Mouse (Mus musculus) liver, adult (tissue): ENCODE measurements around the gene Sos2.

Experiments
- GATA4 ChIP-seq: IDR thresholded peaks from 2 replicates; pipeline ENCODE4 v1.6.1; 2014; ENCODE audit warnings: mild to moderate bottlenecking, low read length; ENCODE audit not compliant: insufficient replicate concordance

Sos2 gene

DNA sequence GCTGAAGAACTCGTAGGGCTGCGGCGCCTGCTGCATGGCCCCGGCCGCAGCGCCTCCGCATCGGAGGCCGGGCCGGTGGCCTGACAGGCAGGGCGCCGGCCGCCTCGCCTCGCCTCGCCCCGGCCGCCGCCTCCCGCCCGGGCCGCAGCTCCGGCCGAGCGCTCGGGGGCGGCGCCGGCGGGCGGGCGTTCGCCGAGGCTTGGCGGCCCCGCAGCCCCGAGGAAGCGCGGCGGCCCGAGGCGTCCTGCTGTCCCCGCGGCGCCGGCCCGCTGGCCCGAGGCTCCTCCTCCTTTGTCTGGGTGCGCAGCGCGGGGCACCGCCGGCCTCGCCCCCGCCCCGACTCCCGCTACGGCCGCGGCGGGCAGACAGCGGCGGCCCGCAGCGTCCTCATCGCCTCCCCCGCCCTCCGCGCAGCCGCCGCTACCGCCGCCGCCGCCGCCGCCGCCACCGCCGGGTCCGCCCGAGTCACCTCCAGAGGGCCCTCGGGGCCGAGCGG, at the start of gene Sos2:
Sos2 (minus strand) TSS at position 287 of the 496 bp plus-strand sequence.
- no peak for TF ChIP-seq GATA4

DNA sequence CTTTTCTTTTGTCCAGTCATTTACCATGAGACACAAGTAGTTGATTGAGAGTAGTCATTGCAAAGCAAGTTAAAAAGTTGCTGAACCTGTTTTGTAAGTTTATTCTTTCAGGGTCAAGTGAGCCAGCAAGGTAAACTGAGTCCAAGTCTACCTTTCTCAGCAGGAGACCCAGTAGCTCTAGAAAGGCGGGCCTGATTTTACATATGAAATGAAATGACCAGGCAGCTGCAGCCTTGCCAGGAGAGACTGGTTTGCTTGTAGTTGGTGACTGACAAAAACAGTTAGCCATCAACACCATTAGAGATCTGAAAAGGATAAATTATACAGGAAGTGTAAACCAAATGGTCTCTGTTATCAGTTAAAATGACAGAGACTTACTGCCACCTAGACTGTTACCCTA, 48.7 kb upstream of the Sos2 start:
- no peak for TF ChIP-seq GATA4

DNA sequence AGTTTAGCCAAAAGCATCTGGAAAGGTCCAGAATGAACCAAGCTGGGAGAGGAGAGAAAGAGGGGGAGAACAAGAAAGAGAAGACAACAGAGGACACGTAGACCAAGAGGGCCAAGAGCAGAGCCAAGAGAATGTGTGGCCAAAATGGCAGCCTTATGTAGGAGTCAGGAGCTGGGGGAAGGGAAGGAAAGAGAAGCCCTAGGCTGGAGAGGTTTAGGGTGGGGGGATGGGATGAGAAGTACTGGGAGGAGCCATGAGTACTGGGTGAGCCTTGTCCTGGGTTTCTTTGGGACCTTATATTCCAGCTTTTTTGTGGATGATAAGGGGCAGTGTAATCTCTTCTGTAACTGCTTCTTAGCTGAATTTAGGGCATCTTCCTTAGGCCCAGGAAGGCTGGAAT, 47.6 kb upstream of the Sos2 start:
- no peak for TF ChIP-seq GATA4

DNA sequence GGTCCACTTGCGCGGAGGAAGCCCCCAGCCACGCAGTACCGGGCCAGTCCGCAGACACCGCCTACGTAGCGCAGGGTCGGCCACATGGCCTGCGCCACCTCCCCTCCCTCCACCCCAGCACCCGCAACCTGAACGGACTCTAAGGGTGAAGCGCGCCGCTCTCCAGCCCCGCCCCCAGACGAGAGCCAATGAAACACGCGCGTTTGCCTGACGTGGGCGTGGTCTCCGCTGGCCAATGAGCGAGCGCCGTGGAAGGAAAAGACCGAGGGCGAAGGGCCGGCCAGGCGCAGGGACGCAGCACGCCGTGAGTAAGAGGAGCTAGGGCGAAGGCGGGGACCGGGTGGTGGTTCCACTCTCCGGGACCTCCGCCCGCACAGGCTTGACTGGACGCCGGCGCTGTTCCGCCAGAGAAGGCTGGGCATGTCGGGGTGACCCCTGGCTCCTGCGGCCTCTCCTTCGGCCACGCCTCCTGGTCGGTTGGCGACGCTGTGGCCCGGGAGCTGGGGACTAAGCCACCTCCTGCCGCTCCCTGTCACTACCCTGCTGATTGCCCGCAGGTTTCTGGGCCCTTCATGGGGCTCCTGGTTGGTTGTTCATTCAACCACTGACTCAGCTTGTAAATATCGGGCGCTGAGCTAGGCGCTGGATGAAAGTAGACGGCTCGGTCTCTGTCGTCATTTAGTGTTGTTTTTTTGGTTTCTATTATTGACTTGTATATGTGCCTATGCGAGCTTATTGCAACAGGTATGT, 43.2 kb upstream of the Sos2 start, which contains the start of the genes L2hgdh and Atp5s:
L2hgdh (minus strand) TSS at position 163 of the 750 bp plus-strand sequence.
Atp5s (plus strand) TSS at position 240 of the 750 bp plus-strand sequence.
- TF ChIP-seq GATA4 = no peak

DNA sequence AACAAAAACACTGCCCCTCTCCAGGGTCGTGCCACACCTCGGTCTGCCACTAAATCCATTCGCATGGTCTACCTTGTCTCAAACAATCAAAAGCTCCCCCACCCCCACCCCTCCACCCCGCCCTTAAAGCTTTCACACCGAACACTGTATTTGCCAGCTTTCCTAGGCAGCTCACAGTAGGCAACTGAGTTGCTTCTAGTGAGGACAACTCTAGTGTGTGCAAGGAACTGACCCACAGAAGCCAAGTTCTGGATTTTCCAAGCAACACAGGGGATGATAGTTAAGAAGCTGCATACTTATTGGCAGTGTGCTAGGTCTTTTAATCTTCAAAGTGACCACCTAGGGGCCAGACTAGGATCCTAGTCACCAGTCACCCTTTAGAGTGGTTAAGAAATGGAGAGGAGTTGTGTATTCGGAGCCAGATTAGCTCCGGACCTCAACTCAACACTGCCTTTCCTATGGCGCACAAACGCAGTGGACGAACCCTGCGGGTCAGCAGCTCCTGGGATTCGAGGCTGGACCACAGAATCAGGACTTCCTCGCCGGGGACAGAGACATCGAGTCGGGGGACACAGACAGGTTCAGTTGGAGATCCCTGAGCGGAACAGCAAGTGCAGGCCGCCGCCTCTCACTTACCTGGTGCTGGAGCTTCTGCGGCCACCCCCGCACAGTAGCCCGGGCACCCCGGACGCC, 42.5 kb upstream of the Sos2 start:
- no peak for TF ChIP-seq GATA4

DNA sequence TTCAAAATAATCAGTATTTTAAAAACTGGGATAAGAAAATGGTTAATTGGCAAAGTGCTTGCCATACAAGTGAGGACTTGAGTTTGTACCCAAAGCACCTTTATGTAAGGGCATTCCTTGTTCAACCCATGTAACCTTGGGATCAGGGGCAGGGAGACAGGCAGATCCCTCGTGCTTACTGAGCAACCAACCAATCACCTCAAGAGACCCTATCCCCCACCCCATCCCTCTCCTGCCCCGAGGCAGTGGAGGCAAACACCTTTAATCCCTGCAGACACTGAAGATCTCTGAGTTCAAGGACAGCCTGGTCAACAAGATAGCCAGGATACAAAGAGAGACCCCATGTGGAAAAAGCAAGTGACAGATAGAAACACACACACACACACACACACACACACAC, 41.7 kb upstream of the Sos2 start:
- no peak for TF ChIP-seq GATA4

DNA sequence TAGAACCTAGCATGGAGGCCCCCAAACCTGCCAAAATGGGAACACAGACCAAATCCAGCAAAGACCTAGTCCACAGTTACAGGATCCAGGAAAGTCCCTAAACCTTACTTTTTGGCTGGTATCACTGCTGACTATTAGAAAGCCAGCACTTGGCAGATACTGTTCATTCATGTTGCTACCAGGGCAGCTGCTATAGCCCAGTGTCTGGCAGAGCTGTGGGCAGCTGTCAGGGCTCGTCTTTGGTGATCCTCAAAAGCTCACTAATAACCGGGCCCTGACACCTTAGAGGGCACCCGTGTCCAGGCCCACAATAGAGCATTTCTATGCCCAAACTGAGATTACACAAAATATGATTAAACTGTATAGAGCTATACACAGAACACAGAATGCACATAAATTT, 41.2 kb upstream of the Sos2 start:
- no peak for TF ChIP-seq GATA4

DNA sequence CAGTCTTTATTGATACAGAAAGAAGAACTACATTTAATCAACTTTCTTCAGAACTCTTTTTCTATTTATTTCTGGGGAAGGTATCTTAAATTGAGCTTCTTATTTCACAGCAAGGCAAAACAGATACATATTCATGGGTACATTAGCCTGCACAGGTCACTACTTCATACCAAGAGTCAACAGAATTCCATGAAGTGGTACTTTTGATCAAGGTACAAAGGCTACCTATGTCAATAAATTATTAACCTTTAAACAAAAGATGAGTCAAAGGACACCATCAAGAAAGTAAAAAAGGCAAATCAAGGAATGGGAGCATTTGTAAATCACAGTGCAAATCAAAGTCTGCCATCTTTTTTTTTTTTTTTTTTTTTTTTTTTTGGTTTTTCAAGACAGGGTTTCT, 32.0 kb upstream of the Sos2 start:
- no peak for TF ChIP-seq GATA4

DNA sequence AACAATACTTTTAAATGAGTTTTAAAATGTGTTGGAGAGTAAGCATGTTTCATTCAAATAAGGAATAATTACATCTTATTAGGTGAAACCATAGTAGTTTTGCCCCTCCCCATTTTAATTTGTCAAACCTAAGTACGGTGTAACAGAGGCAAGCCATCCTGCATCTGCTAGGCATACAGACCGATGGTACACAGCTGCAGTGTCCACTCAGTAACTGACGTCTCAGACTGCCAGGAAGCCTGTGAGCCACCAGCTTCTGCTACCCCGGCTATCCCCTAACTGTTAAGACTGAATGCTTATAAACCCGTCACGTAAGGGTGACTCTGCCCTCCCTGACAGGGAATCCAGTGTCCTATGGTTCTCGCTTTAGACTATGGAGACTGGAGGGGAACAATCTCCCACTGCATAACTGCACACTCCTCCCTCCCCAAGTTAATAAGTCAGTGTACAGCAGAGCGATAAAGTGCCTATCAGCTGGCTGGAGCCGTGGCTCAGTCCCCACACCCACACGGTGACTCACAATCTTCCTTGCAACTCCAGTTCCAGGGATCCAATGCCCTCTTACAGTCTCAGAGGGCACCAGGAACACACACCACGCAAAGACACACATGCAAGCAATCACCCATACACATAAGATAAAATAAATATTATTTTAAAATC, 23.3 kb upstream of the Sos2 start:
- TF ChIP-seq GATA4 = no peak

DNA sequence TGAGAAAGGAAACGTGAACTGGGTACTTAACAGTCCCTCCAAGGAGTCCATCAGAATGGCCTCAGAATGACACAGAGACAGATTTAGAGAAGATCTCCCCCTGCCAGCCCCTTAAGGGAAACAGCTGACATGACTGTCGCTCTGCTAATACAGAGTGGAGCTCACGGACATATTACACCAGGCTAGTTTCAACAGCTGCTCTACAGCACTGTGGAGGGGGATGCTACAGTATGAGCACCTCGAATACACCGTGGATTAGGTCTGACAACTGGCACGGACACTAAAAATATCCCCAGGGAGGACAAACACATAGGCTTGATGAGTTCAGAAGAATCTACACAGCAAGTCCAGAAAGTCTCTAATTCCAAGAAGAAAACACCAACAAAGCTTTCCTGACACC, 16.7 kb upstream of the Sos2 start:
- TF ChIP-seq GATA4 = no peak

DNA sequence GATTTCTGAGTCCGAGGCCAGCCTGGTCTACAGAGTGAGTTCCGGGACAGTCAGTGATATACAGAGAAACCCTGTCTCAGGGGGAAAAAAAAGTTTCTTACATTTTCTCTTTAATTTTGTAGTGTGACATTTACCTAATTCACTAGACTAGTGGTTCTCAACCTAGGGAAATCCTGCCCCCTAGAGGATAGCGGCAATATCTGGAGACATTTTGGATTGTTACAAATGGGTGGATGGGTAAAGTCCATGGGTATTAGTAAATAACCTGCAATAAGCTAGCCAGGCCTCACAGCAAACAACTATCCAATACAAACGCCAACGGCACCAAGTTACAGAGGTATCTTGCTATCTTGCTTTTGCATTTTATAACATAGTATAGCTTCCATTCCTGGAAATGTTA, 15.1 kb upstream of the Sos2 start:
- no peak for TF ChIP-seq GATA4

DNA sequence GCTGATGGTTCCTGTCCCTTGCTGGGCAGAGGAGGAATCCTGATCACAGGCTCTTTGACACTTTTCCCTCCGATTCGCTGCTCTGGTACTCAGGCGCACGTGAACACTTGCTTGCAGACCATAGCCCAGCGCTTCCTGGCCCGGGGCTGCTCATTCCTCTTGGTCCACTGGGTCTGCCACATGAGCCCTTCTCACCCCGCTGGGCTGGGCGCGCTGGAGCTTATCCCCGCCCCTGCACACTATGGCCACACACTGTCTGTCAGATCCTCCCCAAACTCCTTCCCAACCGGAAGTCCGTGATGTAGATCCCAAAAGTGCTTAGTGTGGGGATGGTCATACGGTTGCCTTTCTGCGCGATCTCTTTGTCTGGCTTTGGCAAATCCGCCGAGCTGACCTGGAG, 11.8 kb upstream of the Sos2 start:
- TF ChIP-seq GATA4 = no peak

DNA sequence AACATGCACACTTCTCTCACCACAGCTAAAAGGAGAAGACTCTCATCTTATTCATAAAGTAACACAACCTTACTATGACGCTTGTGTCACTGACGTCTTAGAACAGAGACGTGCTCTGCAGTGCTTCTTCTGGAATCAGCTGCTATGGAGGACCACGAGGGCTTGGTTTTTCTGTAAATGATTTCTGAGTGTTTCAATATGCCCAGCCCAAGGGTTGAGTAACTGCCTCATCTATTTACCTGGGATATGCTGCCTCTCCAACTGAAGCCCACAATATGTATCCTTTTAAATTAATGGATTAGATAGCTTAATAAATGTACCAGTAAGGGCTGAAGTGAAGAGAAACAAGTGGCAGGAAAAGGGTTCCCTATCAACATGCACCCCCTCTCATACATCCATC, 9.1 kb upstream of the Sos2 start:
- TF ChIP-seq GATA4 = no peak

DNA sequence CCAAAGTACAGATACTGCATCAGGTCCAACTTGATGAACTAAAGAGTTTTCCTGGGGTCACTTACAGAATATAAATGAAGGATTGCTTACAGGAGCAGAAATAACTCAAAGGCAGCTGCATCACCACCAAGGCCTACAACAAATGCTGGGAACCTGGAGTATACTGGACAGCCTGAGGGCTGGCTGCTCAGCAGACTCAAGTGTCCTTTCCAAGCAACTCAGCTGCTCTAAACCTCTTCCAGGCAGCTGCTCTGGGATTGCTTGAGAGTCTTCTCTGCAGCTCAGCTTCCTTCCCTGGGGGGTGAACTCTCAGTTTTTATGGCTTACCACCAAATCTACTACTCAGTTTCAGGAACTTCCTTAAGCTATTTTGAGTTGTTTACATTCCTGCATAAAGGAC, 7.4 kb upstream of the Sos2 start:
- TF ChIP-seq GATA4 = no peak

DNA sequence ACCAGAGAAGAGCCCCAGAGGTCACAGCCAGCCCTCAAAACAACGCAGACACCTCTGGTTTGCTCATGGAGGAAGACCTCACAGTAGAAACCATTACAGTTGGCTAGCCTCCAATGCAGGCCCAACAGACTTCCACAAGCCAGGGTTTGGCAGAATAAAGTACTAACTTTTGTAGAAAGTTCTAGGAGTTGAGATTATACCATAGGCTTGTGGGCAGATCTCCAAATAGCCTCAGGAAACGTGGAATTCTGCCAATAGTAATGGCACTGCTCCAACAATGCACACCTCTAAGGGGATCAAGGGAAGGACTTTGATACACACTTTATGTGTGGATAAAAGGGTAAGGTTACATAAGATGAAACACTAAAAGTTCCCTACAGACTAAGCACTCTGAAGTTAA, 6.7 kb upstream of the Sos2 start:
- TF ChIP-seq GATA4 = no peak

DNA sequence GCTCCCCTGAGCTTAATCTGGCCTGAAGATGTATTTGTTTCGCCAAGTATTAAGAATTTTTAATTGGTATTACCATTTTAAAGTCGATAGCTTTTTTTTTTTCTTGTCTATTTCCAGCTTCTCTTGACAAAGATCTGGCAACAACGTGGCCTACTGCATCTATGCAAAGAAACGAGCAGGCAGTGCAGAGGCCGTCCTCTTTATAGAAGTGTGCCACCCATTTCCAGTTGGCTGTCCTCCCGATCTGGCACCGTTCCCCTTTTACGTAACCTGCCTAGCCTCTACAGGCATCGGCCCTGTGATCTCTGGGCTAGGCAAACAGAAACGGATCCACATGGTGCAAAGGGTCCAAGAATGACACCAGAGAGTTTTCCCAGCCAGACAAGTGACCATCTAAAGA, 1.9 kb upstream of the Sos2 start:
- TF ChIP-seq GATA4 = peak; percentile 13; the same call in 1 of the 2 replicates

DNA sequence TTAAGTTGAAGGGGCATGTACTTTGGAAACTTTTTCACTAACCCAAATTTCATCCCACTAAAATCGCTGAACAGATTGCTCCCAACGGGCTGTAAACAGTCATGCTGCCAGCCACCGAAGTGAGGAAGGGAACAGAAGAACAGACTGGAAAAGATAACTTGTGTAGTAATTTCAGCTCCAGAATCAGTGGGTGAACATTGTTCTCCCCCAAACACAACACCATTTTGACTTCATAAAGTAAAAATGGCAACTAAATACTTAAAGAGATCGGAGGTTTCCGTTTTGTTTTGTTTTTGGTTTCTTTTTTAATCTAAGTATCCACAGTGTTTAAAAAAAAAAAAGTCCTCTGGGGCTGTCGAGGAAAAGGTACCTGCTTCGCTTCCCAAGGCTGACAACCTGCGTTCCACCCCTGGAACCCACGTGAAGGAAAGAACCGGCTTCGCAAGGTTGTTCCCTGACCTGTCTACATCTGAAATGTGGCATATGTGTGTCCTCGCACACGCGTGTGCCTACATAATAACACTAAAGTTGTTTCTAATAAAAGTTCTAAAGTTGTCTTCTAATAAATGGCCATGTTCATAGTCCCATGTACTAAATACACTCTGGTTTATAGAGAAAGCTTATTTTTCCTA, 1.3 kb upstream of the Sos2 start:
- no peak for TF ChIP-seq GATA4
